Mouse (Mus musculus) T-cell, adult 66 days (primary cell): ENCODE data around the gene Ppp3cb. TPM values are rescaled to one million over a fixed set of nuclear protein-coding genes. Genes with fewer than 3 reads are reported as not detected.

ENCODE experiments used
- total RNA-seq, 2 experiments: library from RNA; stranded (reverse); gene quantifications; 3 replicates in 1 of 2; 4 replicates in 1 of 2; pipeline ENCODE4 v1.2.4; 2023

The Ppp3cb gene
- total RNA-seq, result 100 to 1,000 TPM; 110 to 111 TPM

GRCm38 (mm10) chr14:20546415-20546814 lies at the start of gene Ppp3cb:
Gene Ppp3cb (minus strand): TSS chr14:20546573.

GRCm38 (mm10) chr14:20496603-20497002 lies 49.8 kb downstream of the Ppp3cb start, which contains the start of gene Mss51:
Gene Mss51 (minus strand): TSS chr14:20496901.

GRCm38 (mm10) chr14:20479291-20480194 lies 66.8 kb downstream of the Ppp3cb start, which contains the start of gene Anxa7:
Gene Anxa7 (minus strand): TSS chr14:20480133.

GRCm38 (mm10) chr14:20451765-20452331 lies 94.5 kb downstream of the Ppp3cb start, which contains the start of gene Cfap70:
Gene Cfap70 (minus strand): TSS chr14:20452226.

Other genes with a start within 250 kb of the Ppp3cb start
- 10 to 100 TPM; 38.4 to 43.9 TPM for gene Ecd, start 198.5 kb downstream of the Ppp3cb start, total RNA-seq
- 10 to 100 TPM; 50.6 to 53.7 TPM for gene Fam149b, start 198.4 kb downstream of the Ppp3cb start, total RNA-seq
- gene Dnajc9, start 157.7 kb downstream of the Ppp3cb start, total RNA-seq, result 10 to 100 TPM; 80.0 to 85.8 TPM
- gene Mrps16, start 152.9 kb downstream of the Ppp3cb start, total RNA-seq, result 10 to 100 TPM; 32.3 to 37.5 TPM
- not detected for gene Cfap70, start 94.3 kb downstream of the Ppp3cb start, total RNA-seq
- gene Anxa7, start 66.4 kb downstream of the Ppp3cb start, total RNA-seq, result 10 to 100 TPM; 47.4 to 53.4 TPM
- 10 to 100 TPM; 11.8 to 16.4 TPM for gene Mss51, start 49.7 kb downstream of the Ppp3cb start, total RNA-seq
- 1 to 10 TPM; 3.9 to 4.3 TPM for gene Usp54, start 94.5 kb upstream of the Ppp3cb start, total RNA-seq
- not detected for gene Myoz1, start 110.0 kb upstream of the Ppp3cb start, total RNA-seq
- gene Synpo2l, start 121.8 kb upstream of the Ppp3cb start, total RNA-seq, result under 1 TPM in 1 of 2 experiments, not detected in 1; 0.15 TPM
- gene Sec24c, start 127.7 kb upstream of the Ppp3cb start, total RNA-seq, result 100 to 1,000 TPM; 240 to 261 TPM
- 1 to 10 TPM; 7.3 to 8.8 TPM for gene Fut11, start 148.4 kb upstream of the Ppp3cb start, total RNA-seq
- gene Chchd1, start 156.4 kb upstream of the Ppp3cb start, total RNA-seq, result 10 to 100 TPM; 38.1 to 44.3 TPM
- 100 to 1,000 TPM; 124 to 133 TPM for gene Zswim8, start 161.0 kb upstream of the Ppp3cb start, total RNA-seq
- 10 to 100 TPM; 45.4 to 51.1 TPM for gene Ndst2, start 188.0 kb upstream of the Ppp3cb start, total RNA-seq
- 10 to 100 TPM; 68.3 to 72.0 TPM for gene Camk2g, start 247.5 kb upstream of the Ppp3cb start, total RNA-seq